Mouse (Mus musculus) granulocyte monocyte progenitor cell, adult 5-6 weeks (primary cell): Measurements from ENCODE around the gene Ppp1r14c. TPM values are rescaled to one million over a fixed set of nuclear protein-coding genes. Genes with fewer than 3 reads are reported as not detected.

Experiments used
- ATAC-seq: replicated peaks from 2 replicates; pipeline ENCODE4 v1.8.0; 2016; ENCODE audit warnings: mild to moderate bottlenecking, moderate TSS enrichment, inconsistent platforms; ENCODE audit not compliant: poor library complexity, severe bottlenecking
- total RNA-seq, 2 experiments: library from RNA; stranded (forward) in 1 of 2; stranded (reverse) in 1 of 2; fragments of 200-712, 200-1000 nt in 1 of 2; fragments of >200 nt in 1 of 2; fragmentation: Nextera tagmentation in 1 of 2; gene quantifications; 2 replicates each; pipeline ENCODE4 v1.2.3; 2014 to 2017

The Ppp1r14c gene
- total RNA-seq (2014; fragmentation: Nextera tagmentation) (not detected in 2 replicates), total RNA-seq (2017) (not detected in 2 replicates)

GRCm38 (mm10) chr10:3366036-3366869 lies at the start of gene Ppp1r14c:
TSS of gene Ppp1r14c (plus strand) at chr10:3366057.
- peak; percentile 84 for ATAC-seq

GRCm38 (mm10) chr10:3321406-3321805 lies 44.5 kb upstream of the Ppp1r14c start:
- ATAC-seq, result no peak

GRCm38 (mm10) chr10:3325447-3325846 lies 40.4 kb upstream of the Ppp1r14c start:
- peak; percentile 62 for ATAC-seq

- ATAC-seq, result peak; percentile 67
Measured at GRCm38 (mm10) chr10:3332880-3333279, 33.0 kb upstream of the Ppp1r14c start.

- no peak for ATAC-seq
Measured at GRCm38 (mm10) chr10:3334570-3334969, 31.3 kb upstream of the Ppp1r14c start.

- no peak for ATAC-seq
Measured at GRCm38 (mm10) chr10:3336729-3337329, 29.0 kb upstream of the Ppp1r14c start.

GRCm38 (mm10) chr10:3337330-3337901 lies 28.4 kb upstream of the Ppp1r14c start:
- no peak for ATAC-seq

GRCm38 (mm10) chr10:3345706-3346105 lies 20.2 kb upstream of the Ppp1r14c start:
- ATAC-seq, result no peak

GRCm38 (mm10) chr10:3359531-3359930 lies 6.3 kb upstream of the Ppp1r14c start:
- no peak for ATAC-seq

GRCm38 (mm10) chr10:3365671-3366035 lies 204 bp upstream of the Ppp1r14c start:
- no peak for ATAC-seq

- peak; percentile 25; the same call in 1 of the 2 replicates for ATAC-seq
Measured at GRCm38 (mm10) chr10:3366870-3367431, 1.1 kb downstream of the Ppp1r14c start.

- no peak for ATAC-seq
Measured at GRCm38 (mm10) chr10:3367440-3367839, 1.6 kb downstream of the Ppp1r14c start.

GRCm38 (mm10) chr10:3383176-3383575 lies 17.3 kb downstream of the Ppp1r14c start:
- ATAC-seq, result no peak

- no peak for ATAC-seq
Measured at GRCm38 (mm10) chr10:3392251-3392650, 26.4 kb downstream of the Ppp1r14c start.

- ATAC-seq, result no peak
Measured at GRCm38 (mm10) chr10:3393548-3393947, 27.7 kb downstream of the Ppp1r14c start.

GRCm38 (mm10) chr10:3394193-3394592 lies 28.3 kb downstream of the Ppp1r14c start:
- no peak for ATAC-seq

- no peak for ATAC-seq
Measured at GRCm38 (mm10) chr10:3394671-3395288, 28.9 kb downstream of the Ppp1r14c start.

GRCm38 (mm10) chr10:3395341-3395931 lies 29.6 kb downstream of the Ppp1r14c start:
- no peak for ATAC-seq

- ATAC-seq, result no peak
Measured at GRCm38 (mm10) chr10:3396008-3396795, 30.3 kb downstream of the Ppp1r14c start.
